ENCODE assay signal across 2 mouse cellular contexts in the genomic region with DNA sequence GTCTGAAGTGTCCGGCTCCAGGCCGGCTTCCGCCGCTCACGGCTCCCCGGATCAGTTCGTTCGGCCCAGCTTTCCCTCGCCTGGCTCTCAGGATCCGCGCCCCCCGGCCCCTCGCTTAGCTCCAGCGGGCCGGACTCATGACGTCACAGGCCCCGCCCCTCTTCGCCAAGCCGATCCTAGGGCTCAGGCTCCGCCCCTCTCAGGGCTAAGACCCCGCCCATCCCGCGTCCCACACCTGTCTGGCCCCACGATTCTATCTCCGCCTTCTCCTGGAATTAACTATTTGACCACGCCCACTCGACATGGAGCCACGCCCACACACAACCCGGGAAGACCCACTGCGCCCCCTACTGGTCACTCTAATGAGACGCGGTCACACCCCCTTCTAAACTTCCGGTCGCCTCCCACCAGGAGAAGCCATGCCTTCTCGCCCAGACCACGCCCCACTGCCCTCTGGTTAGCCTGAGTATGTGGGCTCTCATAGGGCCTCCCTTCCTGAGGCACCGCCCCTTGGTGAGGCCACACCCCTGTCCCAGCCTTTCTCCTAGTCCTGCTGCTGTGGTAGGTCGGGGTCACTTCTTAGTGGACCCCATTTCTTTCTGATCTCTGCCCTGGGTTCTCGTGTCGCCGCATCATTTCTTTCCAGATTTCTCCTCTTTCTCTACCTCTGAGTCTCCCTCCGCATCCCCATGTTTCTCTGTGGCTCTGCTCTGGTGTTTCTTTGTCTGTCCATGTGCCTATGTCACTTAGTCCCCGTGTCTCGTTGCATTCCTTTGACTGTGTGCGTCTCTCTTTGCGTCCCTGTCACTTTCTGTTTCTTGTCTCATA.
A peak's percentile ranks its signal among the peaks of the same experiment; 100 is the strongest.
TF ChIP-seq lines count a peak whose summit lies in the region.

No protein-coding gene starts in this region.

TF ChIP-seq in C2C12, 6 proteins besides CTCF, POLR2A, EP300 and RAD21:
- TF ChIP-seq MYOD1 (IDR thresholded peaks at IDR 0.05; ENCODE audit: control insufficient read depth, insufficient read length, low read depth) = peak; percentile 37
- TF ChIP-seq MAX (IDR thresholded peaks at IDR 0.05) = no peak

TF ChIP-seq in myocyte, 11 proteins besides CTCF, POLR2A, EP300 and RAD21:
- TF ChIP-seq CEBPB (IDR thresholded peaks at IDR 0.05; ENCODE audit: insufficient read depth, poor library complexity, severe bottlenecking) (no peak), E2F4 (IDR thresholded peaks at IDR 0.05; ENCODE audit: insufficient read depth) (no peak), REST (IDR thresholded peaks at IDR 0.05; ENCODE audit: insufficient read depth, insufficient read length) (no peak), MYOG (IDR thresholded peaks at IDR 0.05; ENCODE audit: control insufficient read depth in 1 of 3, insufficient read depth in 1 of 3, insufficient read length in 2 of 3, low read depth in 2 of 3) (peak in 2 of 3 experiments; percentile 27 to 63), TCF3 (IDR thresholded peaks at IDR 0.05; ENCODE audit: insufficient read length, low read depth) (no peak), SRF (IDR thresholded peaks at IDR 0.05; ENCODE audit: control insufficient read depth, insufficient read length, low read depth) (peak; percentile 61), TCF12 (IDR thresholded peaks at IDR 0.05; ENCODE audit: insufficient read depth, poor library complexity, severe bottlenecking) (no peak), POLR2AphosphoS2 (IDR thresholded peaks at IDR 0.05; ENCODE audit: insufficient read length, low read depth) (no peak), MYOD1 (IDR thresholded peaks at IDR 0.05; ENCODE audit: control insufficient read depth in 1 of 3, insufficient read length in 2 of 3, low read depth in 2 of 3) (peak in 2 of 3 experiments; percentile 71 to 74), MAX (IDR thresholded peaks at IDR 0.05; ENCODE audit: low read depth) (no peak), USF1 (IDR thresholded peaks at IDR 0.05; ENCODE audit: low read depth) (no peak)
